ENCODE assay signal across 26 mouse cellular contexts in the genomic region with DNA sequence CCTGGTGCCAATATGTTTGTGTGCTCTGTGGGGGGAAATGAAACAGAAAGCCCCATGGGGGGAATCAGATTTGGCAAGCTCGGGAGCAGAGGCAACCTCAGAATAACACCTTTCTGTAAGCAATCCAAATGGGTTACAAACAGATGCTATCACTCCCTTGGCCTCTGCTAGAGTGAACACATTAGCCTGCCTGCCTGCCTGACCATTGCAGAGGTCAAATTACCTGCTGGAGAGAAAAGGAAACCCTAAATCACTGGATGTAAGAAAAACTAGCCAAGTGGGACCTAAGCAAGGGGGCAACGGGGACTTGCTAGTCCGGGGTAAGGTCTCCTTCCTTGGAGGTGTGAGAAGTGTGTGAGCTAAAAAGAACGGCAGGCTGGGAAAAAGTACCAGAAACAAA.
DNase-seq lines count a peak whose midpoint lies in the region; ATAC-seq and TF ChIP-seq lines count a peak whose summit lies in the region.
"Had no signal": no experiment of that assay in that cellular context is flagged by ENCODE, and none has a peak within 500 bp of the region (broad histone marks: within the 10 kb centered on the region; RNA-seq: fewer than 3 reads in every experiment).

No protein-coding gene starts in this region.

- WGBS in forebrain, postnatal 0 days: 51% methylated on average over 4 of the region's 4 CpGs
- WGBS in forebrain, embryonic 12.5 days: 50% methylated on average over 4 of the region's 4 CpGs
- whole genome bisulfite sequencing in kidney, embryonic 14.5 days: 7% methylated on average over 4 of the region's 4 CpGs
- 25% methylated on average over 4 of the region's 4 CpGs for WGBS in embryonic facial prominence, embryonic 10.5 days
- WGBS in limb, embryonic 11.5 days: 5% methylated on average over 4 of the region's 4 CpGs

- DNase-seq in forebrain, postnatal 0 days: no peak
- no peak for DNase-seq in kidney, adult 8-10 months
- no peak for DNase-seq in embryonic facial prominence, embryonic 10.5 days (ENCODE audit: low spot score)
- peak; percentile 29 for DNase-seq in limb, embryonic 11.5 days (ENCODE audit: low spot score)
- no peak for DNase-seq in heart, postnatal 4 days
- DNase-seq: adrenal gland, postnatal 10 days; cerebellum, adult 8-10 months; cerebellum, postnatal 25 days; gastrocnemius, postnatal 36 days; heart, adult 18-20 months; heart, postnatal 36 days; liver, postnatal 0 days; lung, postnatal 36 days; right cerebral cortex, adult 18-20 months; spleen, adult 18-20 months; thymus, adult 2 months; thymus, postnatal 36 days had no signal

- no peak overlapping the region for H3K9ac ChIP-seq in forebrain, postnatal 0 days
- H3K9ac ChIP-seq in forebrain, embryonic 12.5 days: no peak overlapping the region
- H3K9ac ChIP-seq in kidney, embryonic 14.5 days (ENCODE audit: low read depth, low read length): no peak overlapping the region
- H3K9ac ChIP-seq in limb, embryonic 11.5 days (ENCODE audit: low read length): no peak overlapping the region
- H3K9ac ChIP-seq: liver, embryonic 12.5 days; liver, postnatal 0 days; neural tube, embryonic 12.5 days had no signal

- H3K27ac ChIP-seq in forebrain, postnatal 0 days (ENCODE audit: low read depth, low read length): peak overlapping the region; percentile 24; the same call in 1 of the 2 replicates
- no peak overlapping the region for H3K27ac ChIP-seq in forebrain, embryonic 12.5 days
- peak overlapping the region; percentile 60; the same call in 1 of the 2 replicates for H3K27ac ChIP-seq in kidney, embryonic 14.5 days (ENCODE audit: low read depth, low read length)
- H3K27ac ChIP-seq in embryonic facial prominence, embryonic 10.5 days (replicated peaks): peak overlapping the region; percentile 63; the same call in 1 of the 2 replicates
- H3K27ac ChIP-seq in limb, embryonic 11.5 days (replicated peaks; ENCODE audit: low read depth, low read length): no peak overlapping the region; the same call in 1 of the 2 replicates
- H3K27ac ChIP-seq: liver, embryonic 12.5 days; neural tube, embryonic 12.5 days had no signal

- H3K4me2 ChIP-seq in forebrain, postnatal 0 days (ENCODE audit: low read depth): no peak overlapping the region
- H3K4me2 ChIP-seq in forebrain, embryonic 12.5 days: no peak overlapping the region
- H3K4me2 ChIP-seq in kidney, embryonic 14.5 days (replicated peaks; ENCODE audit: low read depth, low read length): no peak overlapping the region
- no peak overlapping the region for H3K4me2 ChIP-seq in limb, embryonic 11.5 days (ENCODE audit: low read depth, severe bottlenecking)
- H3K4me2 ChIP-seq: heart, embryonic 11.5 days; liver, embryonic 12.5 days; midbrain, embryonic 11.5 days; neural tube, embryonic 12.5 days had no signal

- no peak overlapping the region for H3K4me3 ChIP-seq in forebrain, postnatal 0 days (ENCODE audit: low read depth, low read length)
- H3K4me3 ChIP-seq in forebrain, embryonic 12.5 days (replicated peaks): no peak overlapping the region
- H3K4me3 ChIP-seq in kidney, embryonic 14.5 days (ENCODE audit: low read length): no peak overlapping the region
- no peak overlapping the region for H3K4me3 ChIP-seq in embryonic facial prominence, embryonic 10.5 days
- no peak overlapping the region for H3K4me3 ChIP-seq in limb, embryonic 11.5 days (ENCODE audit: low read depth, low read length)
- H3K4me3 ChIP-seq: liver, embryonic 12.5 days; neural tube, embryonic 12.5 days had no signal

- no peaks in the 10 kb centered on the region for H3K9me3 ChIP-seq in forebrain, postnatal 0 days (ENCODE audit: low read length)
- H3K9me3 ChIP-seq in forebrain, embryonic 12.5 days: no peaks in the 10 kb centered on the region
- no peaks in the 10 kb centered on the region for H3K9me3 ChIP-seq in kidney, embryonic 14.5 days (ENCODE audit: control insufficient read depth, low read length)
- H3K9me3 ChIP-seq in embryonic facial prominence, embryonic 10.5 days: no peaks in the 10 kb centered on the region
- no peaks in the 10 kb centered on the region for H3K9me3 ChIP-seq in limb, embryonic 11.5 days (ENCODE audit: control insufficient read depth, low read length)
- H3K9me3 ChIP-seq: liver, embryonic 12.5 days; neural tube, embryonic 12.5 days had no signal

- no peak for TF ChIP-seq CTCF in forebrain, postnatal 0 days (IDR thresholded peaks at IDR 0.05; ENCODE audit: low read depth)

- H3K27me3 ChIP-seq in forebrain, postnatal 0 days (ENCODE audit: insufficient read depth, low read length): no peaks in the 10 kb centered on the region
- peaks cover 9% of the 10 kb centered on the region; the same call in 1 of the 2 replicates for H3K27me3 ChIP-seq in forebrain, embryonic 12.5 days
- H3K27me3 ChIP-seq in kidney, embryonic 14.5 days (ENCODE audit: control insufficient read depth, insufficient read depth, low read length): no peaks in the 10 kb centered on the region
- no peaks in the 10 kb centered on the region for H3K27me3 ChIP-seq in embryonic facial prominence, embryonic 10.5 days (replicated peaks; ENCODE audit: low read depth, poor library complexity, severe bottlenecking)
- no peaks in the 10 kb centered on the region for H3K27me3 ChIP-seq in limb, embryonic 11.5 days (ENCODE audit: control insufficient read depth, insufficient read depth, low read length)
- H3K27me3 ChIP-seq: liver, embryonic 12.5 days; neural tube, embryonic 12.5 days; Patski had no signal

- ATAC-seq in forebrain, postnatal 0 days: no peak
- no peak for ATAC-seq in forebrain, embryonic 12.5 days (ENCODE audit: low FRiP score)
- peak; percentile 63; the same call in 1 of the 2 replicates for ATAC-seq in kidney, embryonic 14.5 days (ENCODE audit: low FRiP score, low TSS enrichment)
- no peak for ATAC-seq in limb, embryonic 11.5 days (ENCODE audit: insufficient number of reproducible peaks, low FRiP score, low TSS enrichment, low read depth)
- ATAC-seq: intestine, postnatal 0 days; liver, embryonic 12.5 days; liver, postnatal 0 days; midbrain, embryonic 16.5 days; Patski had no signal

- H3K4me1 ChIP-seq in forebrain, postnatal 0 days (ENCODE audit: insufficient read depth): peaks cover 21% of the 10 kb centered on the region
- peaks cover 25% of the 10 kb centered on the region for H3K4me1 ChIP-seq in forebrain, embryonic 12.5 days
- peaks cover 20% of the 10 kb centered on the region for H3K4me1 ChIP-seq in kidney, embryonic 14.5 days (ENCODE audit: control insufficient read depth, insufficient read depth, low read length)
- H3K4me1 ChIP-seq in embryonic facial prominence, embryonic 10.5 days: peaks cover 36% of the 10 kb centered on the region
- peaks cover 13% of the 10 kb centered on the region for H3K4me1 ChIP-seq in limb, embryonic 11.5 days (ENCODE audit: control insufficient read depth, insufficient read depth, low read length)
- H3K4me1 ChIP-seq: liver, embryonic 12.5 days; neural tube, embryonic 12.5 days had no signal

- no peaks in the 10 kb centered on the region for H3K36me3 ChIP-seq in forebrain, postnatal 0 days (ENCODE audit: insufficient read depth)
- H3K36me3 ChIP-seq in forebrain, embryonic 12.5 days (replicated peaks): no peaks in the 10 kb centered on the region
- no peaks in the 10 kb centered on the region for H3K36me3 ChIP-seq in kidney, embryonic 14.5 days (ENCODE audit: control insufficient read depth, insufficient read depth, low read length)
- no peaks in the 10 kb centered on the region for H3K36me3 ChIP-seq in embryonic facial prominence, embryonic 10.5 days (replicated peaks)
- H3K36me3 ChIP-seq in limb, embryonic 11.5 days (ENCODE audit: control insufficient read depth, insufficient read depth, low read length): no peaks in the 10 kb centered on the region
- H3K36me3 ChIP-seq: liver, embryonic 12.5 days; neural tube, embryonic 12.5 days had no signal

Comparison
In these comparisons a context has a peak if more than half of its experiments do, and no peak if none do; other contexts are left out.
1. H3K27ac ChIP-seq: peak in forebrain, postnatal 0 days (single experiment), kidney, embryonic 14.5 days (single experiment) and embryonic facial prominence, embryonic 10.5 days (single experiment); none in forebrain, embryonic 12.5 days (single experiment) and limb, embryonic 11.5 days (single experiment).